Mouse (Mus musculus): ENCODE measurements around the gene Agr3. TPM values are rescaled to one million over a fixed set of nuclear protein-coding genes. Genes with fewer than 3 reads are reported as not detected.

Gene Agr3
- polyA plus RNA-seq (2014; fragmentation: Nextera tagmentation; extraction: Ambion mirVana) = 0.90 TPM in 1 of 2 replicates, not detected in the other

GRCm38 (mm10) chr12:35925402-35925801, at the start of gene Agr3:
TSS of gene Agr3 (plus strand) at chr12:35925620.
- WGBS = 86% methylated on average over 9 of the region's 9 CpGs
- H3K4me1 ChIP-seq (replicated peaks; ENCODE audit: control insufficient read depth, insufficient read depth, low read length) = no peaks in the 10 kb centered on the region
- DNase-seq (ENCODE audit: low spot score) (no peak), ATAC-seq (ENCODE audit: low FRiP score) (no peak)
- H3K9me3 ChIP-seq (ENCODE audit: control insufficient read depth, low read length) = no peaks in the 10 kb centered on the region
- H3K27me3 ChIP-seq (ENCODE audit: control insufficient read depth, insufficient read depth, low read length) = no peaks in the 10 kb centered on the region
- H3K9ac ChIP-seq = no peak within 1 kb of the TSS
- H3K36me3 ChIP-seq (replicated peaks; ENCODE audit: control insufficient read depth, insufficient read depth) = no peaks in the 10 kb centered on the region
- H3K4me3 ChIP-seq (replicated peaks; ENCODE audit: low read length) = no peak within 1 kb of the TSS
- no peak within 1 kb of the TSS for H3K4me2 ChIP-seq (replicated peaks)
- H3K27ac ChIP-seq = no peak within 1 kb of the TSS

GRCm38 (mm10) chr12:35884892-35885558, 40.4 kb upstream of the Agr3 start:
- no peak for ATAC-seq (ENCODE audit: low FRiP score)
- Histone ChIP-seq H3K4me3 (replicated peaks; ENCODE audit: low read length) (no peak overlapping the region), H3K36me3 (replicated peaks; ENCODE audit: control insufficient read depth, insufficient read depth) (no peaks in the 10 kb centered on the region), H3K27ac (no peak overlapping the region), H3K27me3 (ENCODE audit: control insufficient read depth, insufficient read depth, low read length) (no peaks in the 10 kb centered on the region), H3K9me3 (ENCODE audit: control insufficient read depth, low read length) (no peaks in the 10 kb centered on the region), H3K4me1 (replicated peaks; ENCODE audit: control insufficient read depth, insufficient read depth, low read length) (no peaks in the 10 kb centered on the region), H3K4me2 (replicated peaks) (no peak overlapping the region), H3K9ac (no peak overlapping the region)
- no peak for DNase-seq (ENCODE audit: low spot score)
- WGBS = 54% methylated on average over 9 of the region's 9 CpGs

GRCm38 (mm10) chr12:35889383-35889782, 36.0 kb upstream of the Agr3 start:
- H3K36me3 ChIP-seq (replicated peaks; ENCODE audit: control insufficient read depth, insufficient read depth) = no peaks in the 10 kb centered on the region
- DNase-seq (ENCODE audit: low spot score) (no peak), ATAC-seq (ENCODE audit: low FRiP score) (no peak)
- no peak overlapping the region for H3K4me3 ChIP-seq (replicated peaks; ENCODE audit: low read length)
- H3K27me3 ChIP-seq (ENCODE audit: control insufficient read depth, insufficient read depth, low read length) = no peaks in the 10 kb centered on the region
- H3K9ac ChIP-seq = no peak overlapping the region
- whole genome bisulfite sequencing = 85% methylated on average over 2 of the region's 2 CpGs
- no peaks in the 10 kb centered on the region for H3K9me3 ChIP-seq (ENCODE audit: control insufficient read depth, low read length)
- no peak overlapping the region for H3K27ac ChIP-seq
- H3K4me1 ChIP-seq (replicated peaks; ENCODE audit: control insufficient read depth, insufficient read depth, low read length) = peaks cover 12% of the 10 kb centered on the region; the same call in 1 of the 2 replicates
- H3K4me2 ChIP-seq (replicated peaks) = no peak overlapping the region

GRCm38 (mm10) chr12:35890756-35891155, 34.7 kb upstream of the Agr3 start:
- H3K9ac ChIP-seq = no peak overlapping the region
- H3K27ac ChIP-seq = no peak overlapping the region
- H3K4me2 ChIP-seq (replicated peaks) = no peak overlapping the region
- no peaks in the 10 kb centered on the region for H3K27me3 ChIP-seq (ENCODE audit: control insufficient read depth, insufficient read depth, low read length)
- no peak overlapping the region for H3K4me3 ChIP-seq (replicated peaks; ENCODE audit: low read length)
- no peaks in the 10 kb centered on the region for H3K36me3 ChIP-seq (replicated peaks; ENCODE audit: control insufficient read depth, insufficient read depth)
- WGBS = 70% methylated on average over 2 of the region's 2 CpGs
- H3K4me1 ChIP-seq (replicated peaks; ENCODE audit: control insufficient read depth, insufficient read depth, low read length) = peaks cover 14% of the 10 kb centered on the region; the same call in 1 of the 2 replicates
- H3K9me3 ChIP-seq (ENCODE audit: control insufficient read depth, low read length) = no peaks in the 10 kb centered on the region
- DNase-seq (ENCODE audit: low spot score) (no peak), ATAC-seq (ENCODE audit: low FRiP score) (no peak)

- no peak overlapping the region for H3K9ac ChIP-seq
- WGBS = 13% methylated on average over 6 of the region's 6 CpGs
- H3K27ac ChIP-seq = no peak overlapping the region
- H3K4me1 ChIP-seq (replicated peaks; ENCODE audit: control insufficient read depth, insufficient read depth, low read length) = peaks cover 24% of the 10 kb centered on the region; the same call in 1 of the 2 replicates
- ATAC-seq (ENCODE audit: low FRiP score) (no peak), DNase-seq (ENCODE audit: low spot score) (no peak)
- H3K9me3 ChIP-seq (ENCODE audit: control insufficient read depth, low read length) = no peaks in the 10 kb centered on the region
- no peaks in the 10 kb centered on the region for H3K27me3 ChIP-seq (ENCODE audit: control insufficient read depth, insufficient read depth, low read length)
- no peaks in the 10 kb centered on the region for H3K36me3 ChIP-seq (replicated peaks; ENCODE audit: control insufficient read depth, insufficient read depth)
- H3K4me2 ChIP-seq (replicated peaks) = no peak overlapping the region
- no peak overlapping the region for H3K4me3 ChIP-seq (replicated peaks; ENCODE audit: low read length)
These were observed 31.0 kb upstream of the Agr3 start for GRCm38 (mm10) chr12:35894304-35894900.

GRCm38 (mm10) chr12:35895875-35896763, 29.3 kb upstream of the Agr3 start:
- Histone ChIP-seq H3K27ac (peak overlapping the region; percentile 89), H3K9me3 (ENCODE audit: control insufficient read depth, low read length) (no peaks in the 10 kb centered on the region), H3K36me3 (replicated peaks; ENCODE audit: control insufficient read depth, insufficient read depth) (no peaks in the 10 kb centered on the region), H3K4me2 (replicated peaks) (peak overlapping the region; percentile 60), H3K9ac (peak overlapping the region; percentile 72), H3K4me3 (replicated peaks; ENCODE audit: low read length) (peak overlapping the region; percentile 39), H3K4me1 (replicated peaks; ENCODE audit: control insufficient read depth, insufficient read depth, low read length) (peaks cover 24% of the 10 kb centered on the region; the same call in 1 of the 2 replicates), H3K27me3 (ENCODE audit: control insufficient read depth, insufficient read depth, low read length) (no peaks in the 10 kb centered on the region)
- 12% methylated on average over 20 of the region's 20 CpGs for WGBS
- ATAC-seq (ENCODE audit: low FRiP score) (peak; percentile 35; the same call in 1 of the 2 replicates), DNase-seq (ENCODE audit: low spot score) (peak; percentile 95)

GRCm38 (mm10) chr12:35896764-35897282, 28.6 kb upstream of the Agr3 start:
- Histone ChIP-seq H3K4me3 (replicated peaks; ENCODE audit: low read length) (peak overlapping the region; percentile 39), H3K4me1 (replicated peaks; ENCODE audit: control insufficient read depth, insufficient read depth, low read length) (peaks cover 24% of the 10 kb centered on the region; the same call in 1 of the 2 replicates), H3K36me3 (replicated peaks; ENCODE audit: control insufficient read depth, insufficient read depth) (no peaks in the 10 kb centered on the region), H3K4me2 (replicated peaks) (peak overlapping the region; percentile 60), H3K9me3 (ENCODE audit: control insufficient read depth, low read length) (no peaks in the 10 kb centered on the region), H3K27ac (peak overlapping the region; percentile 89), H3K27me3 (ENCODE audit: control insufficient read depth, insufficient read depth, low read length) (no peaks in the 10 kb centered on the region), H3K9ac (peak overlapping the region; percentile 72)
- DNase-seq (ENCODE audit: low spot score) (peak; percentile 64), ATAC-seq (ENCODE audit: low FRiP score) (peak; percentile 63)
- WGBS = 2% methylated on average over 4 of the region's 4 CpGs

- no peak overlapping the region for H3K27ac ChIP-seq
- H3K4me2 ChIP-seq (replicated peaks) = no peak overlapping the region
- H3K4me3 ChIP-seq (replicated peaks; ENCODE audit: low read length) = no peak overlapping the region
- no peak overlapping the region for H3K9ac ChIP-seq
- H3K9me3 ChIP-seq (ENCODE audit: control insufficient read depth, low read length) = no peaks in the 10 kb centered on the region
- H3K27me3 ChIP-seq (ENCODE audit: control insufficient read depth, insufficient read depth, low read length) = no peaks in the 10 kb centered on the region
- 88% methylated on average over 1 of the region's 1 CpGs for WGBS
- no peaks in the 10 kb centered on the region for H3K36me3 ChIP-seq (replicated peaks; ENCODE audit: control insufficient read depth, insufficient read depth)
- no peaks in the 10 kb centered on the region for H3K4me1 ChIP-seq (replicated peaks; ENCODE audit: control insufficient read depth, insufficient read depth, low read length)
- ATAC-seq (ENCODE audit: low FRiP score) (no peak), DNase-seq (ENCODE audit: low spot score) (no peak)
These were observed 14.8 kb upstream of the Agr3 start for GRCm38 (mm10) chr12:35910632-35911031.

- Histone ChIP-seq H3K27me3 (ENCODE audit: control insufficient read depth, insufficient read depth, low read length) (no peaks in the 10 kb centered on the region), H3K4me2 (replicated peaks) (no peak overlapping the region), H3K4me3 (replicated peaks; ENCODE audit: low read length) (no peak overlapping the region), H3K36me3 (replicated peaks; ENCODE audit: control insufficient read depth, insufficient read depth) (no peaks in the 10 kb centered on the region), H3K9ac (no peak overlapping the region), H3K9me3 (ENCODE audit: control insufficient read depth, low read length) (no peaks in the 10 kb centered on the region), H3K4me1 (replicated peaks; ENCODE audit: control insufficient read depth, insufficient read depth, low read length) (no peaks in the 10 kb centered on the region), H3K27ac (no peak overlapping the region)
- DNase-seq (ENCODE audit: low spot score) = no peak
- ATAC-seq (ENCODE audit: low FRiP score) = no peak
These were observed 9.6 kb upstream of the Agr3 start for GRCm38 (mm10) chr12:35915813-35916212.
